In the genomic region with DNA sequence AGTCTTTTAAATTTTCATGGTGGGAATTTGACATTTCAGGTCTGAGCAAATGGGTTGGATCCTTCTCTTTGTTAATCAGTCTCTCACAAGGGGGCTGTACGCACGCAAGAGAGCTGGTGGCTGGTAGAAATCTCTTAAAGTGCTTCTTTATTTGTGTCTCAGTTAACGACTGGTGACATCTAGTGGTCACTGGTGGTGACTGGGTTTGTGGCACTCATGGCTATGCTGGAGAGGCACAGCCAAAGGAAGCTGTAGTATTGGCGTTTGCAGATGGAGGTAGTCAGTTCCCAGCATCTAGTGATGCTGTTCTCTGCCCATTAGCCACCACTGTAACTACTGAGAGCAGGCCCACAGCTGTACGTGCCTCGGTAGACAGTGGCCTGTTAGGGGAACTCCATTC, we compare ENCODE assay signal across 8 mouse cellular contexts.
A peak's percentile ranks its signal among the peaks of the same experiment; 100 is the strongest.
DNase-seq lines count a peak whose midpoint lies in the region; ATAC-seq and TF ChIP-seq lines count a peak whose summit lies in the region.

No protein-coding gene starts in this region.

- TF ChIP-seq POLR2A in liver, adult 2 months (IDR thresholded peaks at IDR 0.05; ENCODE audit: extremely low read depth, insufficient read depth, low read length): no peak

- H3K27ac ChIP-seq in liver, adult 2 months (replicated peaks; ENCODE audit: insufficient read depth, low read depth, low read length): no peak overlapping the region
- no peak overlapping the region for H3K27ac ChIP-seq in liver, embryonic 12.5 days

- DNase-seq in liver, adult 2 months (ENCODE audit: extremely low read depth, low read depth, low spot score): peak; percentile 10
- DNase-seq in cerebellum, adult 18-20 months: peak; percentile 75 to 78
- DNase-seq in forelimb bud, embryonic 11.5 days (ENCODE audit: low read depth, low spot score): peak; percentile 68
- peak; percentile 18 to 63 for DNase-seq in kidney, adult 8-10 months
- DNase-seq in left cerebral cortex, postnatal 4 days: peak; percentile 77
- DNase-seq in naive thymus-derived CD4-positive, alpha-beta T cell, adult 2 months (ENCODE audit: low read depth): peak; percentile 74
- peak; percentile 28 for DNase-seq in thymus, postnatal 25 days

- peak; percentile 45; the same call in 1 of the 2 replicates for TF ChIP-seq CTCF in liver, adult 2 months (IDR thresholded peaks at IDR 0.05; ENCODE audit: low read depth, low read length)

- H3K36me3 ChIP-seq in liver, adult 2 months (ENCODE audit: control insufficient read depth, insufficient read depth, low read length): no peaks in the 10 kb centered on the region
- no peaks in the 10 kb centered on the region for H3K36me3 ChIP-seq in liver, embryonic 12.5 days

- no peaks in the 10 kb centered on the region for H3K79me2 ChIP-seq in liver, adult 2 months (ENCODE audit: control insufficient read depth, insufficient read depth, low read length)

- no peak for ATAC-seq in liver, embryonic 12.5 days

- WGBS in liver, adult 2 months: 11% methylated on average over 6 of the region's 6 CpGs
- 16% methylated on average over 6 of the region's 6 CpGs for WGBS in liver, embryonic 12.5 days (ENCODE audit: insufficient replicate concordance)

- H3K27me3 ChIP-seq in liver, adult 2 months (ENCODE audit: control insufficient read depth, insufficient read depth, low read length): no peaks in the 10 kb centered on the region
- no peaks in the 10 kb centered on the region for H3K27me3 ChIP-seq in liver, embryonic 12.5 days (replicated peaks)

- no peak overlapping the region for H3K4me3 ChIP-seq in liver, adult 2 months (ENCODE audit: insufficient read depth, low read depth, low read length)
- no peak overlapping the region for H3K4me3 ChIP-seq in liver, embryonic 12.5 days

- no peak overlapping the region for H3K4me2 ChIP-seq in liver, embryonic 12.5 days

- intact Hi-C loops in left cerebral cortex, postnatal 4 days (cut with DNase I): loop anchor here (5.0 kb wide), 1 partner anchor 568 kb away; a partner anchor contains a TSS

- no peaks in the 10 kb centered on the region for H3K9me3 ChIP-seq in liver, embryonic 12.5 days (replicated peaks)

- no peak overlapping the region for H3K9ac ChIP-seq in liver, adult 2 months (ENCODE audit: low read depth, low read length)
- no peak overlapping the region for H3K9ac ChIP-seq in liver, embryonic 12.5 days

- H3K4me1 ChIP-seq in liver, adult 2 months (ENCODE audit: control insufficient read depth, insufficient read depth, low read length): no peaks in the 10 kb centered on the region
- H3K4me1 ChIP-seq in liver, embryonic 12.5 days: no peaks in the 10 kb centered on the region

Comparison
In these comparisons a context has a peak if more than half of its experiments do, and no peak if none do; other contexts are left out.
1. DNase-seq: peak in every context shown above with its lines; median percentile 77 in left cerebral cortex, postnatal 4 days; 76 in cerebellum, adult 18-20 months; 74 in naive thymus-derived CD4-positive, alpha-beta T cell, adult 2 months; 68 in forelimb bud, embryonic 11.5 days; 40 in kidney, adult 8-10 months; 28 in thymus, postnatal 25 days; 10 in liver, adult 2 months.